Mouse (Mus musculus): Measurements from ENCODE around the gene Cyp2t4. TPM values are rescaled to one million over a fixed set of nuclear protein-coding genes. Genes with fewer than 3 reads are reported as not detected.
A peak's percentile ranks its signal among the peaks of the same experiment; 100 is the strongest.

The Cyp2t4 gene
- total and polyA plus RNA-seq, 3 experiments, result 0.28 TPM; not detected in 2

GRCm38 (mm10) chr7:27195681-27196611, 42.4 kb downstream of the Cyp2t4 start, which contains the start of the genes BC024978 and Snrpa (continued):
- TF ChIP-seq MYC (IDR thresholded peaks at IDR 0.05; ENCODE audit: low read depth, low read length) (peak; percentile 96), ZNF384 (IDR thresholded peaks at IDR 0.05; ENCODE audit: low read depth, low read length) (no peak), USF1 (IDR thresholded peaks at IDR 0.05; ENCODE audit: low read depth, low read length) (peak; percentile 100), CHD1 (IDR thresholded peaks at IDR 0.05; ENCODE audit: low read depth, low read length) (peak; percentile 7; the same call in 1 of the 2 replicates), POLR2AphosphoS2 (IDR thresholded peaks at IDR 0.05; ENCODE audit: low read length) (peak; percentile 61; the same call in 1 of the 2 replicates)

GRCm38 (mm10) chr7:27197136-27197535, 43.6 kb downstream of the Cyp2t4 start:
- peaks cover 6 to 14% of the 10 kb centered on the region in 2 experiments; a peak in 3 of 4 replicates for H3K4me1 ChIP-seq (ENCODE audit: control insufficient read depth in 1 of 2, insufficient read depth in 2 of 2, low read length in 2 of 2)
- peaks cover 28% of the 10 kb centered on the region for H3K79me2 ChIP-seq (ENCODE audit: control insufficient read depth, insufficient read depth, low read length, poor library complexity)
- no peaks in the 10 kb centered on the region for H3K9me3 ChIP-seq (replicated peaks; ENCODE audit: insufficient read depth, low read length)
- no peak overlapping the region for H3K4me3 ChIP-seq (ENCODE audit: control insufficient read depth in 1 of 2, insufficient read depth in 1 of 2, low read depth in 2 of 2, low read length in 2 of 2)
- no peak overlapping the region; the same call in 1 of the 2 replicates for H3K9ac ChIP-seq (ENCODE audit: control insufficient read depth, low read depth, low read length, poor library complexity, severe bottlenecking)
- peak; percentile 14 for DNase-seq (ENCODE audit: low read depth, low spot score)
- no peak overlapping the region for H3K27ac ChIP-seq (ENCODE audit: control insufficient read depth, low read depth, low read length)
- peaks cover 13 to 16% of the 10 kb centered on the region in 2 experiments for H3K36me3 ChIP-seq (ENCODE audit: control insufficient read depth in 1 of 2, insufficient read depth in 2 of 2, low read length in 2 of 2)
- no peaks in the 10 kb centered on the region for H3K27me3 ChIP-seq (ENCODE audit: control insufficient read depth in 1 of 2, insufficient read depth in 2 of 2, low read length in 2 of 2)
- TF ChIP-seq ZMIZ1 (IDR thresholded peaks at IDR 0.05; ENCODE audit: low read depth, low read length) (no peak), MXI1 (IDR thresholded peaks at IDR 0.05; ENCODE audit: low read depth, low read length) (no peak), MYB (IDR thresholded peaks at IDR 0.05; ENCODE audit: low read depth, low read length) (no peak), CTCF (IDR thresholded peaks at IDR 0.05 in 2 of 3, conservative IDR thresholded peaks at IDR 0.05 in 1 of 3; ENCODE audit: control insufficient read depth in 1 of 3, insufficient read depth in 1 of 3, low read depth in 2 of 3, low read length in 3 of 3, poor library complexity in 1 of 3, severe bottlenecking in 1 of 3) (no peak), MEF2A (IDR thresholded peaks at IDR 0.05; ENCODE audit: extremely low read depth, insufficient replicate concordance, low read depth, low read length, poor library complexity, severe bottlenecking) (no peak), SIN3A (IDR thresholded peaks at IDR 0.05; ENCODE audit: low read length) (no peak)

- Histone ChIP-seq H3K9ac (ENCODE audit: control insufficient read depth, low read depth, low read length, poor library complexity, severe bottlenecking) (no peak overlapping the region), H3K27me3 (ENCODE audit: control insufficient read depth in 1 of 2, insufficient read depth in 2 of 2, low read length in 2 of 2) (no peaks in the 10 kb centered on the region), H3K4me1 (ENCODE audit: control insufficient read depth in 1 of 2, insufficient read depth in 2 of 2, low read length in 2 of 2) (peaks cover 6 to 14% of the 10 kb centered on the region in 2 experiments; a peak in 3 of 4 replicates), H3K9me3 (replicated peaks; ENCODE audit: insufficient read depth, low read length) (no peaks in the 10 kb centered on the region), H3K4me3 (ENCODE audit: control insufficient read depth in 1 of 2, insufficient read depth in 1 of 2, low read depth in 2 of 2, low read length in 2 of 2) (no peak overlapping the region), H3K27ac (ENCODE audit: control insufficient read depth, low read depth, low read length) (no peak overlapping the region), H3K79me2 (ENCODE audit: control insufficient read depth, insufficient read depth, low read length, poor library complexity) (peaks cover 26% of the 10 kb centered on the region), H3K36me3 (ENCODE audit: control insufficient read depth in 1 of 2, insufficient read depth in 2 of 2, low read length in 2 of 2) (peaks cover 13 to 16% of the 10 kb centered on the region in 2 experiments)
- DNase-seq (ENCODE audit: low read depth, low spot score), result no peak
- TF ChIP-seq MEF2A (IDR thresholded peaks at IDR 0.05; ENCODE audit: extremely low read depth, insufficient replicate concordance, low read depth, low read length, poor library complexity, severe bottlenecking), result no peak
Measured at GRCm38 (mm10) chr7:27197634-27198033, 44.1 kb downstream of the Cyp2t4 start.
